Mouse (Mus musculus): ENCODE measurements at regions not wholly inside any gene's neighbourhood (a gene's known extent, or its start where the extent isn't known, plus 50 kb on each side); places are given as distances from the start of the nearest gene placed in this dataset.

DNA sequence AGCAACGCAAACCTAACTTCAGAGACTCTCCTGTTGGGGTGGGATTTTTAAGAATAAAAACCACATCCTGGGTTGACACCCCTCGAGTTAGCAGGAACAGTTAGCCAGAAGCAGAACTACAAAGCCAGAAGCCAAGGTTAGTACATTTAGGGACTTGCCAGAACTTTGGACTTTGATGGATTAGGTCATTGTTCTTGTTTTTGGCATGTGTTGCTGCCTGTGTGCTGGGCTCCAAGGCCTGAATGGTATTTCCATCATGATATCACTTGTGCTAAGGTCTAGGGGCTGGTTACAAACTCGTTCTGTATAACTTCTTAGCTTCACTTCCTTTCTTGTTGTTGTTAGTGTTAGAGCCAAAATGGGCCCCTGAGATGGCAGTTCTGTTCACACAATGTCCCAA is 338.8 kb upstream of the 5930422O12Rik start:
- intact Hi-C loops (cut with DNase I): no loop called here
- no peak for DNase-seq

DNA sequence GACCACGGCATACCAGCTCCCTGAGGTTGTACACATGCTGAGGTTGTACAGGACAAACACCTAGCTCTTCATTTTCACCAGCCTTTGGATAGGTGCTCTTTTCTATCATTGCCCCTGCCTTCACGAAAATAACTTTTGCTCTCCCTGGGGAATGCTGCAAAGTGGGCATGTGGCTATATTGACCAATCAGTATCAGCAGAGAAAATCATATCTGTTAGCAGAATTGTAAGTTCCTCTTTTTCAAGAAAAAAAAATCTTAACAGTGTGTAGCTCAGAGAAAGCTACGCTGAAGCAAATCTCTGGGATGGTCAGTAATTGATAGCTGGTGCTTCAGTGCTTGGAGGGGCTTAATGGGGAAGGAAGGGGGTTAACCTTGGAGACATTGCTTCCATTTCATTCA is 319.6 kb upstream of the 5930422O12Rik start:
- intact Hi-C loops (cut with DNase I): no loop called here
- DNase-seq: no peak

DNA sequence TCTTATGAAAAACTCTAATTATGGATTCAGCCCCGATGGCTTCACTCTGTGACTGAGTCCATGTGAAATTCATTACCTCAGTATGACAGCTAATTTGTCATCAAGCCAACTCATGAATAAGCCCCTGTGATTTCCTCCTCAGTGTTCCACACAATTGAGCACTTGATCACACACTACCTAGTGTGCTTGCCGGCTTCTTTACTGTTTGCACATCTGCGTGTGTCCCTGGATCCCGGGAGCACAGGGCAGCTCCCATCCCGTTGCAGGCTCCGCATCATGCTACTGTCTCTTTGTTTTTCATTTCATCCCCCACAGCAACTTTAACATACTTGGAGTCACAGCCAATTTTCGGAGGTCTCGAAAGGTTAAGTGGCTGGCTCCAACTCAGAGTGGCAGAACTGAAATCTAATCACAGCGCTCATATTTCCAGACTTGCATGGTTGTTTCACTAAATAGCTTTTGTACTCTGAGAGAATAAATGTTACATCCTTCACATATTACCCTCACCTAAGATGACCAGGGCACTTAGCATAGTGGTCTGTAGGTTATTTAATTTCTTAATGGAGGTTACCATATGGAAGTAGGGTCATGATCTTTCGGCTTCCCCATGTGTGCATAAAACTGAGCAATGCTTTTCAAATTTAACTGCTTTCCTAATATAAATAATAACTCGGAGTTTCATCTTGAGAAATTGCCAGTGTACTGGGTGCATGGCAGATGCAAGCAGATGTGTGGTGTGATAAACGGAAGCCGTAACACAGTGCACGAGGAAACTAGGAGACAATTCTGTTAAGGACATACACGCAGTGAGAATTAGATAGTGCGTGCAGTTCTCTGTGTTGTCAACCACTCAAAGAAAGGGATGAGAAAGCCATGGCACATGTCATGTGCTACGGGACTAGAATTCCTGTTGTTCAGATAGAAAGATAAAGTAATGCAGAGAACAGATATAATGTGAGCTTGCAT is 313.0 kb upstream of the 5930422O12Rik start:
- intact Hi-C loops (cut with DNase I): no loop called here
- DNase-seq: no peak

DNA sequence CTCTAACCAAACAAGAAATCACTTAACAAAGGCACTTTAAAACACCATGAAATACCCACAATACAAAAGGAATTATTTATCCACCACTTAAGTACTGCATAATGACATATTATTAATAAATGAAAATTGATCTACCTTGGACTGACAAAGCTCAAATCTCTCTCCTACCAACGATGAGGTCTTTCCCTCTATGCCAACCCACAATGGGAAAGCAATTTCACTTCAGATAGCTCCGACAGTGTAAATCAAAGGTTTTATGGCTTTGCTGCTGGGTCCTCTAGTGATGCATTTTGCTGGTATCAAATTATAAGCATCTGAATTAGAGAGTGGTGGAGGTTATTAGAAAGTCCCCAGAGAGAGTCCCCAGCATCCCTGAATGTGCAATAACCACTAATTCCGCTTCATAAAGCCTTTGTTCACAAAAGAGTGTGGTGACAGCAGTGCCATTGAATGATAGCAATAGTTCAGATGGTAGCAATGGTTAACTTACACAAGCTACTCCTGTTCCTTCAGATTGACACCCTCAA is 305.4 kb upstream of the 5930422O12Rik start:
- no peak for DNase-seq
- intact Hi-C loops (cut with DNase I): no loop called here

DNA sequence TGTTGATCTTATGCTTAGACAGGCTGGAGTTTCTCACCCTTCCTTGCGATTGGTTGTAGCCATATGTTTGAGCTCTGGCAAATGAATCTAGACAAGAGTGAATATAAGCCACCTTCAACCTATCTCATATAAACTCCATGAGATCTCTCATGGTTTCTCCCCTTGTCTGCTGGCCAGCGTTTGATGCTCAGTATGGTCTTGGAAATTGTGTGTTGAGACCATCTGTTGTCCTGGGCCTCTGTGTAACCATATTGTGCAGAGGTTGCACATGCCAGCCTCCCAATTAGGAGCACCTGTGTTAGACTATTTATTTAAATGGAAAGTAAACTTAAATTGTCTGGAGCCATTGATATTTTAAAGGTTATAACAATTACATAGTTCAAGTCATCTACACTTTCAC is 301.5 kb upstream of the 5930422O12Rik start:
- no peak for DNase-seq
- intact Hi-C loops (cut with DNase I): no loop called here

DNA sequence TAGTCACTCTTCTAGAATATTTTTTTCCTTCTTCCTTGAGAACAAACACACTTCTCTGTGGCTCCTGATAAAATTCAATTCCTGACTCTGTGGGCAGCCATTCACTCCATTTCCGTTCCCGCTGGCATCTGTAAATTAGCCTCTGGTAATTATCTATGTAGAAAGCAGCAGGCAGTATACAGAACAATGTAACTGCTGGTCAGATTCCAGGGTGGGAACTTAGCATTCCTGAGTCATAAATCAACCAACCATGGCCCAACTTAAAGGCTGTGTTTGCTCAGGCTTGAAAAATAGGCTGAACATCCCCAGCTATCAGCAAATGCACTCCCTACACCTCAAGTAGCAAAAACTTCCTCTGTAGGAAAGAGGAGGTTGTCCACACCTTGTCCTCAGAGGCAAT is 289.6 kb upstream of the 5930422O12Rik start:
- intact Hi-C loops (cut with DNase I): no loop called here
- DNase-seq: no peak

DNA sequence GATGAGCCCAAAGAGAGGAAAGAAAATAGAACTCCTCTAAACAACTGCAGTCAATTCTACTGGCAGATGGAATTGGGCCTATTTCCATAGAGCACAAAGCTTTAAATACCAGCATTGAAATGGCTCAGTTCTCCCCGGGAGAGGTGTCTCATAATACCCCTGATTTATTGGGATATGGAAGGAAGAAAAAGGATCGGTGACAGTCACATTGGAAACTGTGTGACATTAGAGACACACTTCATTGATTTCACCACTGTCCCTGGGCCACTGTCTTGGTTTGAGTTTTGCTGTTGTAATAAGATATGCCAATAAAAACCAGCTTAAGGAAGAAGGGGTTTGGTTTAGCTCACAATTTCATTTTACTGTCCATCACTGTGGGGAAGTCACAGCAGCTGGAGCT is 288.7 kb upstream of the 5930422O12Rik start:
- intact Hi-C loops (cut with DNase I): no loop called here
- DNase-seq: no peak

DNA sequence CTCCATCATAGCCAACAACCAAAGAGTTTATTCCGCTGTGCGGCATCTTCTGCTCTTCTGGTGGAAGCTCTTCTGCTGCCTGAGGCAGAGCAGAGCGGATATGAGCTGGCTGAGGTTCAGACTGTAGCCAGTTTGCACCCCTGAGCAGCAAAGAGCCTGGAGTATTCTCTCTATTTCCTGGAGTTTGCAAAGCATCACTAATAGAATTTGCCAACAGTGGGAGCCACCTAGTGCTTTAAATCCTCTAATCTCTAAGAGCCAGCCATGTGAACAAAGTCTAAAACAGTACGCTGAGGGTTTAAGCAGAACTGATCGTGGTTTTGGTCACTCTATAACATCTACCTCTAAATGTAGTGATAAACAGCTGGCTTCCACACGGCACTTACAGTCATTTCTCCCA is 250.9 kb upstream of the 5930422O12Rik start:
- intact Hi-C loops (cut with DNase I): no loop called here
- no peak for DNase-seq

DNA sequence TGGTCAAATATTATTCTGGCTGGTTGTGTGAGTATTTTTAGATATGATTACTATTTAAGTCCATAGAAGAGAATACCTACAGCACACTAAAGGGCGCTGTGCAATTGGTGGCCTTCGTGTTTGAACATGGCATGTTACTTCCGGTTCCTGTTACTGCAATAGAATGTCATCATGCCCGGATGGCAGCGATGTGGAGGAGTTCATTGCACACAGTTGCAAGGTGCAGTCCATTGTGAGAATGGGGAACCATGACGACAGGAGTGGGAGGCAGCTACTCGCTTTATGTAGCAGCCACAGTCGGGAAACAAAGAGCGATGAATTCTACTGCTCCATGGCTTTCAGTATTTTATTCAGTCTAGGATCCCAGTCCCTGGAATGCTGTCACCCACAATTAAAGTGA is 245.5 kb upstream of the 5930422O12Rik start:
- intact Hi-C loops (cut with DNase I): loop anchor here (5.0 to 10.0 kb wide), 2 partner anchors 891 to 1178 kb away; no protein-coding TSS in a partner anchor

More for the DNA sequence above, 245.5 kb upstream of the 5930422O12Rik start:
- DNase-seq: no peak
